Mouse (Mus musculus) forebrain, postnatal 0 days (tissue): Measurements from ENCODE around the gene Ugt1a6a. TPM values are rescaled to one million over a fixed set of nuclear protein-coding genes. Genes with fewer than 3 reads are reported as not detected.

Source experiments
- ATAC-seq: fragments of 200-750 bp; cut with Nextera tagmentation; 2 replicates; pipeline ENCODE4 v1.8.0; 2017; ENCODE audit warnings: mild to moderate bottlenecking, moderate library complexity
- DNase-seq: peaks from one replicate; pipeline ENCODE4 v3.0.0-alpha.2; 2015
- H3K27ac ChIP-seq: fragments of 300-500 bp; sonication (generic); 2 replicates; pipeline ENCODE4 v1.5.1; 2014; ENCODE audit warnings: low read depth, mild to moderate bottlenecking, antibody characterized with exemption, low read length, moderate library complexity, mixed read lengths
- H3K27me3 ChIP-seq: fragments of 300-500 bp; sonication (generic); 2 replicates; pipeline ENCODE4 v1.6.1; 2014; ENCODE audit warnings: mild to moderate bottlenecking, low read length, mixed read lengths; ENCODE audit not compliant: insufficient read depth
- H3K36me3 ChIP-seq: fragments of 300-500 bp; sonication (generic); 2 replicates; pipeline ENCODE4 v1.6.1; 2014; ENCODE audit warnings: mild to moderate bottlenecking, moderate library complexity; ENCODE audit not compliant: insufficient read depth
- H3K4me1 ChIP-seq: fragments of 300-500 bp; sonication (generic); 2 replicates; pipeline ENCODE4 v1.6.1; 2014; ENCODE audit warnings: antibody characterized with exemption; ENCODE audit not compliant: insufficient read depth
- H3K4me2 ChIP-seq: fragments of 300-500 bp; sonication (generic); 2 replicates; pipeline ENCODE4 v1.6.1; 2014; ENCODE audit warnings: low read depth, mild to moderate bottlenecking, moderate library complexity
- H3K4me3 ChIP-seq: fragments of 300-500 bp; sonication (generic); 2 replicates; pipeline ENCODE4 v1.5.1; 2014; ENCODE audit warnings: low read depth, low read length, mixed read lengths
- H3K9ac ChIP-seq: fragments of 300-500 bp; sonication (generic); 2 replicates; pipeline ENCODE4 v1.6.1; 2014; ENCODE audit warnings: mild to moderate bottlenecking
- H3K9me3 ChIP-seq: fragments of 300-500 bp; sonication (generic); 2 replicates; pipeline ENCODE4 v1.6.1; 2016; ENCODE audit warnings: low read length
- CTCF ChIP-seq: sonication (generic); IDR thresholded peaks from 2 replicates; pipeline ENCODE4 v1.5.1; 2016; ENCODE audit warnings: antibody characterized with exemption, control low read depth, low read depth
- WGBS: fragments of 180-500 bp; shearing (Covaris S2); extraction: QIAGEN DNeasy Blood & Tissue Kit; methylation state at CpG from one replicate; pipeline ENCODE4 v1.1.7; 2014; 5-methylcytosine and 5-hydroxymethylcytosine counted together
- polyA plus RNA-seq: library from polyadenylated mRNA; unstranded; fragments of >200 nt; fragmentation: Nextera tagmentation; extraction: Ambion mirVana; gene quantifications from 2 replicates; pipeline ENCODE4 v1.2.1, GENCODE M21; 2015
- total RNA-seq: library from RNA; depleted of rRNA; stranded (reverse); fragments of >200 nt; gene quantifications from 2 replicates; pipeline ENCODE4 v1.2.3, GENCODE M21; 2014

The Ugt1a6a gene
- total and polyA plus RNA-seq, 2 experiments from 2014 or later = 2.0 to 5.1 TPM

DNA sequence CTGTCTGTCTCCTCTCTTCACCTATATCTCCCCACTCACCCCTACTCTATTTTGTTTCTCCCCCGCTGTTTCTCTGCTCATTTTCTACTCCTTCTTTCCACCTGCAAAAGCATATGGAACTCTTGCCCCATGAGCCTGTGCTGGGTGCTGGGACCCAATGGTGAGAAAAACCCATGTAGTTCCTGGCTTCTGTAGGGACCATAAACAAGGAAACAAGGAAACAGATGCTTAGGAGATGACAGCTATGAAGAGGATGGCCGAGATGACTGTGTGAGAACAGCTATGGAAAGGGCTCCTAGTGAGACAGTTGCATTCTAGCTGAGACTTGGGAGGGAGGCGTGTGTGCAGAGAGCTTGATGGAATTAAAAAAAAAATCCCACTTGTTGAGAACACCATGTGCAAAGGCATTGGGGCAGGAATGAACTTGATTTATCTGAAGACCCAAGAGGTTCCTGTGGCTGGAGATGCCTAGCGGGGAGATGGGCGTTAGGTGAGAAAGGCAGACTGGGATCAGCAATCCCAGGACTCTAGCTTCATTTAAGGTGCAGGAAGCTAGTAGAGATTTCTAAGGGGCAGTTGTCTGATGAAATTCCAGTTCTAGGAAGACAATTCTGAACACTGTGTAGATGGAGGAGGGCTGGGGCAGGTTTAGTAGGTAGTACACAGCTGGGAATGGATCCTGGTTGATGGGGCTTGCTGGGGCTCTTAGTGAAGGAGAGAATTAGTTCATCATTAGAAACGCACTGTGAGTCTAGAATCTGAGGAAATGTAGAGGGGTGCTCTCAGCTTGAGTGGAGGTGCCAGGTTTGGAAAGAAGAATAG is 96.6 kb downstream of the Ugt1a6a start:
- no peak for TF ChIP-seq CTCF
- no peak overlapping the region for H3K9ac ChIP-seq
- no peak overlapping the region for H3K4me2 ChIP-seq
- no peak overlapping the region for H3K4me3 ChIP-seq
- H3K36me3 ChIP-seq = no peaks in the 10 kb centered on the region
- H3K4me1 ChIP-seq = no peaks in the 10 kb centered on the region
- WGBS = 80% methylated on average over 6 of the region's 6 CpGs
- peaks cover 100% of the 10 kb centered on the region for H3K9me3 ChIP-seq
- no peaks in the 10 kb centered on the region for H3K27me3 ChIP-seq
- DNase-seq = no peak
- no peak overlapping the region for H3K27ac ChIP-seq
- ATAC-seq = no peak

DNA sequence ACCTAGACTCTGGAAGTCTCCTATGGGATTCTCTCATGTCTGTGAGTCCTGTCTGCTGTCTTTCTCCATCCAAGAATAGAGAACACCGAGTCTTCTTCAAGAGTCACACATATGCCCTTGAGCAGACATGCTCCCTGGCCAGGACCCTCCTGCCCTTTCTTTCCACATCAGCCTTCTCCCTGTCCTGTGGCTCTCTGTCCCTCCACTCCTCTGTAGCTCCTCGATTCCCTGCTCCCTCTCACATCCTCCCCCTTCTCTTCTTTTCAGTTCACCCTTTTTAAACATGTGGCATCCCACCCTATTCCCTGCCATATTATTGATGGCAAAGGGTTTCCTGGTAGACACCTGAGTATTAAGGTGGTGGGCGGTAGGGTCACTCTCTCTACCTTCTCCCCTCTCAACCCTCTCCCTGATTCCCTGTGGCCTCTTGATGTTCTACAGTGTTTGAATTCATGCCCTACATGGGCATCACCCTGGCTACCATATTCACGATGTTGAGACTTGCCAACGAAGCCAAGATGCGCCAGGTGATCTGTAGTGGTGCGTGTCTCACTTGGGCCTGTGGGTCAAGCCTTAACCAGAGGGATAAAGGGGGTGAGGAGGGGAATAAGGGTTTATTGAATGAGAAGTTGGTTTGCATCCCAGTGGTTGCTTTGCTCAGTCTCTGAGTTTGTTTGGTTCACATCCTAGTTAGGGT is 97.3 kb downstream of the Ugt1a6a start:
- H3K4me1 ChIP-seq = no peaks in the 10 kb centered on the region
- H3K4me3 ChIP-seq = no peak overlapping the region
- no peak overlapping the region for H3K4me2 ChIP-seq
- H3K27ac ChIP-seq = no peak overlapping the region
- ATAC-seq (no peak), DNase-seq (no peak)
- H3K36me3 ChIP-seq = no peaks in the 10 kb centered on the region
- WGBS = 67% methylated on average over 7 of the region's 7 CpGs
- H3K9me3 ChIP-seq = peaks cover 98% of the 10 kb centered on the region
- TF ChIP-seq CTCF = no peak
- no peak overlapping the region for H3K9ac ChIP-seq
- no peaks in the 10 kb centered on the region for H3K27me3 ChIP-seq

DNA sequence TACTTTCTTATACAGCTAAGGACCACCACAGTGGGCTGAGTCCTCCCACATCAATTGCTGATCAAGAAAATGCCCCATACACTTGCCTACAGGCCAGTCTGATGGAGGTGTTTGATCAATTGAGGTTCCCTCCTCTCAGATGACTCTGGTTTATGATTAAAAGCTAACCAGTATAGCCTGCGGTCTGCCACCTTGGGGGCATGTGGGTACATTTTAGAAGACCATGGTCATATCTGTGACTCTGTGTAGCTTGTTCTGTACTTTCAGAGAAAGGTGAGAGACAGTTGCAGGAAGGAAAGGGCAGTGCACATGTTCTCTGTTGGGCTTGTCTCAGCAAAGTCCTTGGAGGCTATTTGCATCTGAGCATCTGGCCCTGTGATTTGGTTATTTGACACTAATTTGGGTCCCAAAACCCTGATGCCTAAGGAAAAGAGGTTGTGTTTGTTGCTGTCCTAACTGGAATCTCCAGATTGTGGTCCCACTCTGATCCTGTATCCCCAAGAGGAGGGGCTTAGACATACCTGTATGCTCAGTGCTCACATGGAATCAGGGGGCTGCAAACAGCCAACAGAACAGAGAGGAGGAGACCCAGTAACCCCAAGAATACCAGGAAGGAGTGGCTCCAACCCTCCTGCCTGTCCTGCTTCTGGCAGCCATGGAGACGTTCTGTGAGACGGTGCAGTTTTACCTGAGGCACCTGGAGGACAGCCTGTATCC is 98.2 kb downstream of the Ugt1a6a start:
- no peak overlapping the region for H3K9ac ChIP-seq
- no peak overlapping the region for H3K4me3 ChIP-seq
- peaks cover 98% of the 10 kb centered on the region for H3K9me3 ChIP-seq
- H3K27ac ChIP-seq = no peak overlapping the region
- H3K36me3 ChIP-seq = no peaks in the 10 kb centered on the region
- no peak for DNase-seq
- no peak overlapping the region for H3K4me2 ChIP-seq
- WGBS = 60% methylated on average over 3 of the region's 3 CpGs
- no peaks in the 10 kb centered on the region for H3K4me1 ChIP-seq
- no peak for ATAC-seq
- no peaks in the 10 kb centered on the region for H3K27me3 ChIP-seq
- no peak for TF ChIP-seq CTCF

DNA sequence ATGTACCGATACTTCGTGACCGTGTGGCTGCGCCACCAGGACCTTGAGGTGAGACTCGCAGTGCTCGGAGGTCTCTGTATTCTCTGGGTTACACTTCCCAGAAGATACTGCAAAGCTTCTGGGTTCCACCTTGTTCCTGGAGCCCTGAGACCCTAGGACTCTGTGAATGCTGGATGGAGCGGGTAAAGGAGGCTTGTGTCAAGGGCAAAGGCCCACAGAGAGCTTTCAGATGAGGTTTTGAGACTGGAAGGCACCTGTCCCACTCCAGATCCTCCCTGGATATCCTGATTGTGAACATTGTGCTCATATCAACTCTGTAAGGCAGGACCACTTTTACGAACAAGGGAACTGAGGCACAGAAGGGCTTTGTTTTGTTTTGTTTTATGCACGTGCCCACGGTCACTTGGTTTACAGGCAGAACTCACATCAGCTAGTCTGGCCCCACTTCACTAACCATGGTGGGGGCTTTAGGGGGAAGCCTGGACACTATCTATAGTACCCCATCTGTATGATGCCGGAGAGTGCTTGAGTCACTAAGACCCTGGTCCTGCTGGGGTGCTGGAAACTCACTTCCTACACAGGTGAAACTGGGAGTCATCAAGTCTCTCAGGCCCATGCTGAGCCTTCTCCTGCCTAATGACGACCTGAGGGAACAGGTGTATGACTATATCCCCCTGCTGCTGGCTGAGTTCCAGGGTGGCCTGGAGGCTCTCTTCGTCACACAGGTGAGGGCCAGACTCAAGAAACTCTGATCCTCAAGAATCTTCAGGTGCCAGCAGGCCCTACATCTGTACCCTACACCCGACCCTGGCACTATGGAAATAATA is 99.0 kb downstream of the Ugt1a6a start:
- no peak overlapping the region for H3K9ac ChIP-seq
- ATAC-seq = no peak
- DNase-seq = no peak
- no peak overlapping the region for H3K4me2 ChIP-seq
- TF ChIP-seq CTCF = no peak
- 70% methylated on average over 14 of the region's 14 CpGs for WGBS
- no peak overlapping the region for H3K27ac ChIP-seq
- no peak overlapping the region for H3K4me3 ChIP-seq
- H3K4me1 ChIP-seq = no peaks in the 10 kb centered on the region
- peaks cover 98% of the 10 kb centered on the region for H3K9me3 ChIP-seq
- H3K27me3 ChIP-seq = no peaks in the 10 kb centered on the region
- H3K36me3 ChIP-seq = no peaks in the 10 kb centered on the region

DNA sequence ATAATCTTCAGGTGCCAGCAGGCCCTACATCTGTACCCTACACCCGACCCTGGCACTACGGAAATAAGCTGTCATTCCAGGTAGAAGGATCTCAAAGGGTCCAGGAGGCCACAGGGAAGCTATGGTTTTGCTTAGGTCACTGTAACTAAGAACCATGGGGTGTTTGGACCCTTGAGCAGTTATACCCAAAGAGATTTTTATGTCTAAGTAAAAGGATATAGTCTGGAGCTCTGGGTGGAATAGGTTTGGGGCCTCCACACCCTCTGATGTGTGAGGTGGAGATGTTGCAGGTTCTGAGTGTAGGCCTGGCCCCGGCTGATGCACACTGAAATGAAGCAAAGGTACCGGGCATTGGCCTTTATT is 99.6 kb downstream of the Ugt1a6a start:
- Histone ChIP-seq H3K4me3 (no peak overlapping the region), H3K27ac (no peak overlapping the region), H3K27me3 (no peaks in the 10 kb centered on the region), H3K36me3 (no peaks in the 10 kb centered on the region), H3K4me2 (no peak overlapping the region), H3K9ac (no peak overlapping the region), H3K9me3 (peaks cover 98% of the 10 kb centered on the region), H3K4me1 (no peaks in the 10 kb centered on the region)
- DNase-seq (no peak), ATAC-seq (no peak)
- WGBS = 64% methylated on average over 4 of the region's 4 CpGs
- TF ChIP-seq CTCF = no peak

DNA sequence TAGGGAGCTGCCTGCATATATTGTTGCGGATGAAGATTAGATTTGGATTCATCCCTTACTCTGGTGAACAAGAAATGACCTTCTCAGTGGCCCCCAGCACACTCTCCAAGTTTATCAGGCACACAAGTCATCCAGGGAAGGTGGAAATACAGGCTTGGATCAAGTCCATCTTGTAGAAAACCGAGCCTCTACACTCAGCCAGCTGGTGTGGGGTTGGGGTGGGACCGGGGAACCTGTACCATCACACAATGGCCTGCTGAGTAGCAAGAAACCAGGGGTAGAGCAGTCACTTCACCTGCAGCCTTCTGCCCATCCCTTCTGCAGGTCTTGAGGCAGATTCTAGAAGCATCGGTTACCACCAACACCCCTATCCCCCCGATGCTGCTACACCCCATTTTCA is 100.0 kb downstream of the Ugt1a6a start:
- Histone ChIP-seq H3K4me2 (no peak overlapping the region), H3K27me3 (no peaks in the 10 kb centered on the region), H3K4me3 (no peak overlapping the region), H3K27ac (no peak overlapping the region), H3K9ac (no peak overlapping the region), H3K36me3 (no peaks in the 10 kb centered on the region), H3K9me3 (peaks cover 98% of the 10 kb centered on the region), H3K4me1 (no peaks in the 10 kb centered on the region)
- TF ChIP-seq CTCF = no peak
- ATAC-seq (no peak), DNase-seq (no peak)
- WGBS = 48% methylated on average over 5 of the region's 5 CpGs
